Comparison of ENCODE assay signal across 8 mouse cellular contexts in genomic region chr17:56626754-56627470, GRCm38 (mm10). TPM values are rescaled to one million over a fixed set of nuclear protein-coding genes. Genes with fewer than 3 reads are reported as not detected.
A peak's percentile ranks its signal among the peaks of the same experiment; 100 is the strongest.
DNase-seq lines count a peak whose midpoint lies in the region; ATAC-seq and TF ChIP-seq lines count a peak whose summit lies in the region.

TSS of gene Lonp1 (minus strand) at chr17:56626887.

- peak; percentile 93 for ATAC-seq in embryonic facial prominence, embryonic 14.5 days (ENCODE audit: low read depth)
- peak; percentile 95 for ATAC-seq in limb, embryonic 14.5 days (ENCODE audit: low FRiP score, low read depth)
- peak; percentile 91 for ATAC-seq in midbrain, postnatal 0 days (ENCODE audit: low FRiP score)

- no peaks in the 10 kb centered on the region for H3K27me3 ChIP-seq in embryonic facial prominence, embryonic 14.5 days (replicated peaks; ENCODE audit: control insufficient read depth, insufficient read depth, low read length)
- no peaks in the 10 kb centered on the region for H3K27me3 ChIP-seq in limb, embryonic 14.5 days (ENCODE audit: control insufficient read depth, insufficient read depth, low read length)
- H3K27me3 ChIP-seq in midbrain, postnatal 0 days (ENCODE audit: insufficient read depth, low read length): no peaks in the 10 kb centered on the region

- H3K4me1 ChIP-seq in embryonic facial prominence, embryonic 14.5 days (ENCODE audit: control insufficient read depth, insufficient read depth, low read length): peaks cover 7% of the 10 kb centered on the region; the same call in 1 of the 2 replicates
- H3K4me1 ChIP-seq in limb, embryonic 14.5 days (ENCODE audit: control insufficient read depth, insufficient read depth, low read length): peaks cover 17% of the 10 kb centered on the region
- H3K4me1 ChIP-seq in midbrain, postnatal 0 days (ENCODE audit: insufficient read depth, low read length): peaks cover 5% of the 10 kb centered on the region; the same call in 1 of the 2 replicates

- 1% methylated on average over 35 of the region's 51 CpGs for WGBS in embryonic facial prominence, embryonic 14.5 days
- 2% methylated on average over 45 of the region's 51 CpGs for WGBS in limb, embryonic 14.5 days
- WGBS in midbrain, postnatal 0 days: under 1% methylated on average over 46 of the region's 51 CpGs

- peak; percentile 56; the same call in 1 of the 2 replicates for TF ChIP-seq POLR2A in limb, embryonic 14.5 days (IDR thresholded peaks at IDR 0.05; ENCODE audit: borderline replicate concordance, extremely low read depth, insufficient read depth, insufficient read length)

- DNase-seq in 3T3-L1 (ENCODE audit: low read depth, low spot score): peak; percentile 99
- peak; percentile 81 to 93 for DNase-seq in adrenal gland, postnatal 4 days (ENCODE audit: low spot score in 2 of 2)
- DNase-seq in embryonic facial prominence, embryonic 14.5 days (ENCODE audit: low spot score): peak; percentile 99
- DNase-seq in heart, adult 8-10 months (ENCODE audit: low spot score): peak; percentile 94
- peak; percentile 99 for DNase-seq in kidney, adult 9 months
- peak; percentile 98 for DNase-seq in limb, embryonic 14.5 days (ENCODE audit: low spot score)
- DNase-seq in midbrain, postnatal 0 days (ENCODE audit: low spot score): peak; percentile 98
- peak; percentile 87 to 97 for DNase-seq in spleen, postnatal 14 days (ENCODE audit: low spot score in 2 of 2)

- peak within 1 kb of the TSS; percentile 91 for H3K9ac ChIP-seq in embryonic facial prominence, embryonic 14.5 days (ENCODE audit: low read depth, low read length)
- H3K9ac ChIP-seq in limb, embryonic 14.5 days (ENCODE audit: low read depth, low read length, severe bottlenecking): peak within 1 kb of the TSS; percentile 89
- H3K9ac ChIP-seq in midbrain, postnatal 0 days (replicated peaks; ENCODE audit: low read length, poor library complexity, severe bottlenecking): peak within 1 kb of the TSS; percentile 77

- H3K4me3 ChIP-seq in embryonic facial prominence, embryonic 14.5 days (ENCODE audit: low read depth, low read length): peak within 1 kb of the TSS; percentile 97
- H3K4me3 ChIP-seq in limb, embryonic 14.5 days (replicated peaks; ENCODE audit: low read length): peak within 1 kb of the TSS; percentile 93
- H3K4me3 ChIP-seq in midbrain, postnatal 0 days (ENCODE audit: low read depth, low read length): peak within 1 kb of the TSS; percentile 67

- peak within 1 kb of the TSS; percentile 96 for H3K4me2 ChIP-seq in embryonic facial prominence, embryonic 14.5 days (ENCODE audit: low read depth, low read length)
- peak within 1 kb of the TSS; percentile 93 for H3K4me2 ChIP-seq in limb, embryonic 14.5 days (replicated peaks; ENCODE audit: low read depth, low read length, severe bottlenecking)
- H3K4me2 ChIP-seq in midbrain, postnatal 0 days (ENCODE audit: low read depth, low read length, poor library complexity, severe bottlenecking): peak within 1 kb of the TSS; percentile 57

- peaks cover 32% of the 10 kb centered on the region for H3K36me3 ChIP-seq in embryonic facial prominence, embryonic 14.5 days (ENCODE audit: control insufficient read depth, insufficient read depth, low read length)
- peaks cover 25% of the 10 kb centered on the region for H3K36me3 ChIP-seq in limb, embryonic 14.5 days (ENCODE audit: control insufficient read depth, insufficient read depth, low read length)
- H3K36me3 ChIP-seq in midbrain, postnatal 0 days (ENCODE audit: insufficient read depth, low read length): peaks cover 14% of the 10 kb centered on the region

- no peaks in the 10 kb centered on the region for H3K9me3 ChIP-seq in embryonic facial prominence, embryonic 14.5 days (ENCODE audit: control insufficient read depth, low read length)
- H3K9me3 ChIP-seq in limb, embryonic 14.5 days (ENCODE audit: control insufficient read depth, low read length): no peaks in the 10 kb centered on the region
- no peaks in the 10 kb centered on the region for H3K9me3 ChIP-seq in midbrain, postnatal 0 days (ENCODE audit: low read length)

- peak within 1 kb of the TSS; percentile 74 for H3K27ac ChIP-seq in embryonic facial prominence, embryonic 14.5 days (replicated peaks; ENCODE audit: low read depth, low read length)
- H3K27ac ChIP-seq in limb, embryonic 14.5 days (replicated peaks; ENCODE audit: low read depth, low read length): peak within 1 kb of the TSS; percentile 82
- peak within 1 kb of the TSS; percentile 78 for H3K27ac ChIP-seq in midbrain, postnatal 0 days (ENCODE audit: low read depth, low read length)

- no peak for TF ChIP-seq CTCF in midbrain, postnatal 0 days (IDR thresholded peaks at IDR 0.05)

RNA-seq across cellular contexts. Expression of gene Lonp1, which starts in this region (rescaled TPM):
- total RNA-seq in adrenal gland, postnatal 4 days (2021): 100 to 1,000 TPM; 306 to 318 TPM
- polyA plus RNA-seq in embryonic facial prominence, embryonic 14.5 days (2014; fragmentation: Nextera tagmentation; extraction: Ambion mirVana): 44.0 and 51.8 TPM in 2 replicates
- 100 to 1,000 TPM; 124 to 136 (median 125) TPM for total RNA-seq in heart, adult 8-10 months (2022)
- polyA plus RNA-seq in limb, embryonic 14.5 days (2012; rRNA removed): 76.7 and 79.4 TPM in 2 replicates
- 45.6 and 54.9 TPM in 2 replicates for polyA plus RNA-seq in limb, embryonic 14.5 days (2014; fragmentation: Nextera tagmentation; extraction: Ambion mirVana)
- 68.1 and 69.5 TPM in 2 replicates for total RNA-seq in midbrain, postnatal 0 days (2014; rRNA removed)
- polyA plus RNA-seq in midbrain, postnatal 0 days (2015; fragmentation: Nextera tagmentation; extraction: Ambion mirVana): 40.1 and 40.2 TPM in 2 replicates

Comparison
In these comparisons a context has a peak if more than half of its experiments do, and no peak if none do; other contexts are left out.
1. Peak in every context shown above with its lines: DNase-seq, ATAC-seq, H3K4me3 ChIP-seq and H3K27ac ChIP-seq.